Mouse (Mus musculus): ENCODE results near the gene Stx18. TPM values are rescaled to one million over a fixed set of nuclear protein-coding genes. Genes with fewer than 3 reads are reported as not detected.

The Stx18 gene
- 21.7 and 22.4 TPM in 2 replicates for polyA plus RNA-seq (2015; fragmentation: Nextera tagmentation; extraction: Ambion mirVana)

DNA sequence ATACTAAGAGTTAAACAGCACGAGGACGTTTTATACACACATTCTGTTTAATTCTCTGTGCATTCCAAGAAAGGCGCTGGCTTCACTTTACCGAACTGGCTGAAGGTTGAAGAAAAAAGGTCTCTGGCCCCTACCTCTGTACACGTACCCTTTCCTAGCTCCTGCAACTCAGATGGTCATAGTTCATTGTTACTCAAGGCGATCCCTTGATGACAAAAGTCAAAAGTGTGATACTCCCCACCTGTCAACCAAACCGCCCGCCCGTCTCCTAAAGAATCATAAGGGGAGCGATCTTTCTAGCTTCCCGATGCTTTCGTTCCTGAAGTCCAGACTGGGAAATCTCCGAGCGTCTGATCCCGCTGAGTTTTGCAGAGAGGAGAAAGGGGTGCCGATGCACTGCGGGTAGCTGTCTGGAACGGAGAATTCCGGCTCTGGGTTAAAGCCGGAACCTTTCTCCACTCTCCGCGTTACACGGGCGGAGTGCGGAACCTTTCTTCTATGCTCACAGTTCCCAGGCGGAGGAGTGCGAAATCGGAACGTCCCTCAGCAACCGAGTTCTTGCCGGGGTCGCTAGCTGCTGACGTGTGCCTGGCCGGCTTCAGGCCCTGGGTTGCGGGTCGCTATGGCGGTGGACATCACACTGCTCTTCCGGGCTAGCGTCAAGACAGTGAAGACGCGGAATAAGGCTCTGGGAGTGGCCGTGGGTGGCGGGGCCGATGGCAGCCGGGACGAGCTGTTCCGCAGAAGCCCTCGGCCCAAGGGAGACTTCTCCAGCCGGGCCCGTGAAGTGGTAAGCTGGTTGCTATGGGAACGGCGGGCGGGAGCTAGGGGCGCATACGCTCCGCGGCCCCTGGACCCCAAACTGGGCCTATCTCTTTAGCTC is at the start of gene Stx18:
TSS of gene Stx18 (plus strand) at position 33 of the 883 bp plus-strand sequence.
- Histone ChIP-seq H3K4me2 (replicated peaks; ENCODE audit: low read depth) (peak within 1 kb of the TSS; percentile 87), H3K4me1 (replicated peaks; ENCODE audit: control insufficient read depth, insufficient read depth, low read length) (no peaks in the 10 kb centered on the region), H3K27me3 (replicated peaks; ENCODE audit: control insufficient read depth, insufficient read depth, low read length) (no peaks in the 10 kb centered on the region), H3K27ac (ENCODE audit: low read depth, low read length) (peak within 1 kb of the TSS; percentile 60), H3K9me3 (ENCODE audit: control insufficient read depth) (no peaks in the 10 kb centered on the region), H3K4me3 (ENCODE audit: low read depth, low read length) (peak within 1 kb of the TSS; percentile 99), H3K9ac (ENCODE audit: low read depth, low read length) (peak within 1 kb of the TSS; percentile 91), H3K36me3 (ENCODE audit: control insufficient read depth, insufficient read depth) (peaks cover 4% of the 10 kb centered on the region; the same call in 1 of the 2 replicates)
- ATAC-seq = peak; percentile 86
- whole genome bisulfite sequencing = under 1% methylated on average over 57 of the region's 57 CpGs
- no peak for TF ChIP-seq CTCF (IDR thresholded peaks at IDR 0.05; ENCODE audit: low read depth)

DNA sequence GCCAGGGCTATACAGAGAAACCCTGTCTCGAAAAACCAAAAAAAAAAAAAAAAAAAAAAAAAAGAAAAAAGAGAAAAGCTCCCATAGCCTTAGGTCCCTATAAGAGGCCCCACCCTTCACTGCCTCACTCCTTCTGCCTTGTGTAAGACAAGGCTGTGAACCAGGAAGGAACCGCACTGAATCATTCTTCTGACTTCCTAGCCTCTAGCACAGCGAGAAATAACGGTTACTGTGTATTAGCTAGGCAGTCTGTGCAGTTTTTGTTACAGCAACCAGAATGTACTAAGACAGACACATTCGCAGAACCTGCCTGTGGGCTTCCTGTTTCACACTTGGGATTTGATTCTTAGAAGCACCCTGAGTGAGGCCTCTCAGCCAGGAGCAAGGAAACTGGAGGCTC is 46.2 kb upstream of the Stx18 start:
- H3K27me3 ChIP-seq (replicated peaks; ENCODE audit: control insufficient read depth, insufficient read depth, low read length) = no peaks in the 10 kb centered on the region
- 70% methylated on average over 5 of the region's 5 CpGs for WGBS
- no peak overlapping the region for H3K9ac ChIP-seq (ENCODE audit: low read depth, low read length)
- H3K9me3 ChIP-seq (ENCODE audit: control insufficient read depth) = no peaks in the 10 kb centered on the region
- no peak overlapping the region for H3K27ac ChIP-seq (ENCODE audit: low read depth, low read length)
- H3K4me1 ChIP-seq (replicated peaks; ENCODE audit: control insufficient read depth, insufficient read depth, low read length) = no peaks in the 10 kb centered on the region
- H3K4me3 ChIP-seq (ENCODE audit: low read depth, low read length) = no peak overlapping the region
- no peaks in the 10 kb centered on the region for H3K36me3 ChIP-seq (ENCODE audit: control insufficient read depth, insufficient read depth)
- no peak for TF ChIP-seq CTCF (IDR thresholded peaks at IDR 0.05; ENCODE audit: low read depth)
- ATAC-seq = no peak
- H3K4me2 ChIP-seq (replicated peaks; ENCODE audit: low read depth) = no peak overlapping the region

DNA sequence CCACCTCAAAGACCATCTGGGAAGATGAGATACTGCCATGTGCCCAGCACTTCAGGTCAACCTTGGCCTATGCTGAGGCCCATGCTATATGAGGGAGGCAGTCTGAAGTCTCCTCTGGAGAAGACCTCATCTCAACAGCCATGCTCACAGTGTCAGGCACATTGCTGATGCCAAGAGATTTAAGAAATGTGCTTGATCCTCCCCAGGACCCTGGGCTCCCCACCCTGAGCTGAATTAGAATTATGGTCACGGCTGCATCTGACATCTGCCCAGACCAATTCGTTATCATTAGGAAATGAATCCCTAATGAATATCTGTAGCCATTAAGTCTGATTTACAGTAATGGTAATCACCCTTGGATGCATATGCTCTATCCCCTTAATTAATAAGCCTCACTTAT is 39.7 kb upstream of the Stx18 start:
- no peak for ATAC-seq
- no peak overlapping the region for H3K9ac ChIP-seq (ENCODE audit: low read depth, low read length)
- H3K36me3 ChIP-seq (ENCODE audit: control insufficient read depth, insufficient read depth) = no peaks in the 10 kb centered on the region
- H3K27ac ChIP-seq (ENCODE audit: low read depth, low read length) = no peak overlapping the region
- TF ChIP-seq CTCF (IDR thresholded peaks at IDR 0.05; ENCODE audit: low read depth) = no peak
- no peaks in the 10 kb centered on the region for H3K4me1 ChIP-seq (replicated peaks; ENCODE audit: control insufficient read depth, insufficient read depth, low read length)
- H3K4me3 ChIP-seq (ENCODE audit: low read depth, low read length) = no peak overlapping the region
- H3K27me3 ChIP-seq (replicated peaks; ENCODE audit: control insufficient read depth, insufficient read depth, low read length) = no peaks in the 10 kb centered on the region
- no peak overlapping the region for H3K4me2 ChIP-seq (replicated peaks; ENCODE audit: low read depth)
- no peaks in the 10 kb centered on the region for H3K9me3 ChIP-seq (ENCODE audit: control insufficient read depth)
- WGBS = 81% methylated on average over 2 of the region's 2 CpGs

DNA sequence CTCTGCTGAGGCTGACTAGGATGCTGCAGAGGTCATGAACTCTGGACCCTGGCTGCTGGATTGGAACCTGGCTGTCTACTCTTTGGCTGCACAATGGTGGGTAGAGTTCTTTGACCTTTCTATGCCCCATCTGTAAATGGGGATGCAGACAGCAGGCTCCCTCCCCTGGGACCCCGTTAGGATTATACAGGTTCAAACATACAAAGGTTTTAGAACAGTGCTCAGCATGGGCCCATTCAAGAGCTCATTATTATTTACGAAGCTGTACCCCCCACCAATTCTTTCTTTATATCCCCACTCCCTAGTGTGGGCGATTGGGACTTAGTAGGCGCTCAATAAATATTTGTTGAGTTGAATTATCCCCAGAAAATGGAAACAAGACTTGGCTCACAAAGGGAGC is 36.0 kb upstream of the Stx18 start:
- no peak overlapping the region for H3K9ac ChIP-seq (ENCODE audit: low read depth, low read length)
- no peak overlapping the region for H3K4me3 ChIP-seq (ENCODE audit: low read depth, low read length)
- no peaks in the 10 kb centered on the region for H3K27me3 ChIP-seq (replicated peaks; ENCODE audit: control insufficient read depth, insufficient read depth, low read length)
- no peak overlapping the region for H3K27ac ChIP-seq (ENCODE audit: low read depth, low read length)
- H3K4me1 ChIP-seq (replicated peaks; ENCODE audit: control insufficient read depth, insufficient read depth, low read length) = no peaks in the 10 kb centered on the region
- TF ChIP-seq CTCF (IDR thresholded peaks at IDR 0.05; ENCODE audit: low read depth) = no peak
- 70% methylated on average over 4 of the region's 4 CpGs for WGBS
- ATAC-seq = no peak
- no peak overlapping the region for H3K4me2 ChIP-seq (replicated peaks; ENCODE audit: low read depth)
- H3K9me3 ChIP-seq (ENCODE audit: control insufficient read depth) = no peaks in the 10 kb centered on the region
- no peaks in the 10 kb centered on the region for H3K36me3 ChIP-seq (ENCODE audit: control insufficient read depth, insufficient read depth)

DNA sequence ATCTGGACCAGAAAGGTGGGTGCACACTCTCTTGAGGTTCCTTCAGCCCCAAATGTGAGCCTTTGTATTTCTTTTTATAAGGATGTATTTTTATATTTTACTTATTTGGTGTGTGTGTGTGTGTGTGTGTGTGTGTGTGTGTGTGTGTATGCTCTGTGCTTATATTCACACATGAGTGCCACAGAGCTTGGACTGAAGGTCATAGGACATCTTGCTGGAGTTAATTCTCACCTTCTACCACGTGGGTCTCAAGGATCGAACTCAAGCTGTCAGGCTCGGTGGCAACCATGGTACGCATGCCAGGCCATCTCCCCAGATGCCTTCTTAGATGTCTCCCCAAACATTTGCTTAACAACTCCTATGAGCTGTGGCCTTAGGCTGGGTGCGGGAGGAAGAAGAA is 33.8 kb upstream of the Stx18 start:
- no peak for ATAC-seq
- Histone ChIP-seq H3K36me3 (ENCODE audit: control insufficient read depth, insufficient read depth) (no peaks in the 10 kb centered on the region), H3K9ac (ENCODE audit: low read depth, low read length) (no peak overlapping the region), H3K4me1 (replicated peaks; ENCODE audit: control insufficient read depth, insufficient read depth, low read length) (no peaks in the 10 kb centered on the region), H3K4me3 (ENCODE audit: low read depth, low read length) (no peak overlapping the region), H3K27me3 (replicated peaks; ENCODE audit: control insufficient read depth, insufficient read depth, low read length) (no peaks in the 10 kb centered on the region), H3K27ac (ENCODE audit: low read depth, low read length) (no peak overlapping the region), H3K9me3 (ENCODE audit: control insufficient read depth) (no peaks in the 10 kb centered on the region), H3K4me2 (replicated peaks; ENCODE audit: low read depth) (no peak overlapping the region)
- TF ChIP-seq CTCF (IDR thresholded peaks at IDR 0.05; ENCODE audit: low read depth) = no peak
- 87% methylated on average over 5 of the region's 5 CpGs for WGBS

DNA sequence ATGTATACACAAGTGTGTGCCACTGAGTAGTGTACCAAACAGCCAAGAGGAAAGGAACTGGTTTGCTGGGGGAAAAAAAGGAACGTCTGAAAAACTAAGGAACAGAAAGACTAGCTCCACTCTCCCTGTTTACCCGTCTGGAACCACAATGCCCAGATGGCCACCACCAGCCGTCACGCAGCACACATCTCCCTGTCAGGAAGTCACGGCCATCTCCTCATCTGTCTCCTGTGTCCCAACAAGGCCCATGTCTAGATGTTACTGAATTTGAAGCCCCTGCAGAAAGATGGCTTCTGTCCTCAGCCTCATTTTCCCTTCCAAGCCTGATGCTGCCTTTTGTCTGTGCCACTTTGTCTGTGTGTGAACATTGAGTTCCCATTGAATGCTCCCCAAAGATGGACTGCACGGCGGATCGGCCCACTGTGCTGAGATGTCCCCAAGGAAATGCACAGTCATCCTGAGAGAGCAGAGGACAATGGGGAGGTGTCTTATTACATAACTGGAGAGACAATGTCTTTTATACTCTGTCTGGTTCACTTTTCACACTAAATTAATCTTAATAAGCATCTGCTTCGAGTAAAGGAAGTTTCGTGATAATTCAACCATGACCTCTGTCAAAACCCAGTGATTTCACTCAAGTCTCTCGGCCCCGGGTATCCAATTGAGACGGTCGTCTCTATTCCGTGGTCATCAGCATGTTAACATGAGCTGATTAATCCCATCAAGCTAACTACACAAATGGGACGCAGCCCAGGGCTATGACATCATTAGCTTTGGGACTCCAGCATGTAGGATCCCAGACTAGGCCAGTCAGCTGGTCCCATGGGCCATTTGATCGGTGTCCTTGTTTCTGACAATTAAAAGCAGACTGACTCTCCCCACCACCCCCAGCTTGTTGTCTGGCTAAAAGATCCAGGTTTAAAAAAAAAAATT is 31.9 kb upstream of the Stx18 start:
- no peak overlapping the region for H3K9ac ChIP-seq (ENCODE audit: low read depth, low read length)
- no peaks in the 10 kb centered on the region for H3K27me3 ChIP-seq (replicated peaks; ENCODE audit: control insufficient read depth, insufficient read depth, low read length)
- WGBS = 80% methylated on average over 17 of the region's 17 CpGs
- H3K4me1 ChIP-seq (replicated peaks; ENCODE audit: control insufficient read depth, insufficient read depth, low read length) = no peaks in the 10 kb centered on the region
- H3K4me3 ChIP-seq (ENCODE audit: low read depth, low read length) = no peak overlapping the region
- H3K4me2 ChIP-seq (replicated peaks; ENCODE audit: low read depth) = no peak overlapping the region
- TF ChIP-seq CTCF (IDR thresholded peaks at IDR 0.05; ENCODE audit: low read depth) = no peak
- no peak for ATAC-seq
- H3K27ac ChIP-seq (ENCODE audit: low read depth, low read length) = no peak overlapping the region
- no peaks in the 10 kb centered on the region for H3K9me3 ChIP-seq (ENCODE audit: control insufficient read depth)
- no peaks in the 10 kb centered on the region for H3K36me3 ChIP-seq (ENCODE audit: control insufficient read depth, insufficient read depth)
